Mouse (Mus musculus) heart, embryonic 16.5 days (tissue): ENCODE measurements at regions not wholly inside any gene's neighbourhood (a gene's known extent, or its start where the extent isn't known, plus 50 kb on each side); places are given as distances from the start of the nearest gene placed in this dataset.

Experiments
- ATAC-seq: fragments of 200-750 bp; cut with Nextera tagmentation; replicated peaks from 2 replicates; pipeline ENCODE4 v1.8.0; 2017; ENCODE audit warnings: moderate number of reproducible peaks; ENCODE audit not compliant: insufficient read depth, low FRiP score; ENCODE audit errors: extremely low read depth
- H3K27ac ChIP-seq: fragments of 300-500 bp; sonication (generic); 2 replicates; pipeline ENCODE4 v1.5.1; 2014; ENCODE audit warnings: mild to moderate bottlenecking, low read length, control low read depth, moderate library complexity
- H3K27me3 ChIP-seq: fragments of 300-500 bp; sonication (generic); 2 replicates; pipeline ENCODE4 v1.6.1; 2014; ENCODE audit warnings: low read length, mixed read lengths; ENCODE audit not compliant: control insufficient read depth, insufficient read depth
- H3K36me3 ChIP-seq: fragments of 300-500 bp; sonication (generic); 2 replicates; pipeline ENCODE4 v1.6.1; 2014; ENCODE audit not compliant: control insufficient read depth, insufficient read depth
- H3K4me1 ChIP-seq: fragments of 300-500 bp; sonication (generic); 2 replicates; pipeline ENCODE4 v1.6.1; 2014; ENCODE audit warnings: low read length, mixed read lengths; ENCODE audit not compliant: control insufficient read depth, insufficient read depth
- H3K4me2 ChIP-seq: fragments of 300-500 bp; sonication (generic); 2 replicates; pipeline ENCODE4 v1.6.1; 2014; ENCODE audit warnings: low read depth, mild to moderate bottlenecking, control low read depth, low read length
- H3K4me3 ChIP-seq: fragments of 300-500 bp; sonication (generic); 2 replicates; pipeline ENCODE4 v1.5.1; 2014; ENCODE audit warnings: mild to moderate bottlenecking, control low read depth, low read length
- H3K9ac ChIP-seq: fragments of 300-500 bp; sonication (generic); 2 replicates; pipeline ENCODE4 v1.6.1; 2014; ENCODE audit warnings: low read length, control low read depth
- H3K9me3 ChIP-seq: fragments of 300-500 bp; sonication (generic); replicated peaks from 2 replicates; pipeline ENCODE4 v1.6.1; 2016; ENCODE audit warnings: low read length; ENCODE audit not compliant: control insufficient read depth
- WGBS: fragments of 180-500 bp; shearing (Covaris S2); extraction: QIAGEN DNeasy Blood & Tissue Kit; methylation state at CpG from one replicate; pipeline ENCODE4 v1.1.7; 2014; 5-methylcytosine and 5-hydroxymethylcytosine counted together

- no peak overlapping the region for H3K4me3 ChIP-seq
- no peak overlapping the region for H3K4me2 ChIP-seq
- ATAC-seq, result no peak
- no peak overlapping the region for H3K27ac ChIP-seq
- WGBS, result 57% methylated on average over 2 of the region's 2 CpGs
- no peak overlapping the region for H3K9ac ChIP-seq
- H3K27me3 ChIP-seq, result no peaks in the 10 kb centered on the region
- no peaks in the 10 kb centered on the region for H3K4me1 ChIP-seq
- H3K36me3 ChIP-seq, result no peaks in the 10 kb centered on the region
- H3K9me3 ChIP-seq, result no peaks in the 10 kb centered on the region
Measured at GRCm38 (mm10) chr11:37772481-37773089, 536.8 kb upstream of the Tenm2 start.

- no peaks in the 10 kb centered on the region for H3K36me3 ChIP-seq
- H3K4me3 ChIP-seq, result no peak overlapping the region
- H3K9ac ChIP-seq, result no peak overlapping the region
- no peak overlapping the region for H3K27ac ChIP-seq
- no peak overlapping the region for H3K4me2 ChIP-seq
- H3K9me3 ChIP-seq, result no peaks in the 10 kb centered on the region
- ATAC-seq, result no peak
- 69% methylated on average over 3 of the region's 3 CpGs for WGBS
- H3K4me1 ChIP-seq, result no peaks in the 10 kb centered on the region
- H3K27me3 ChIP-seq, result no peaks in the 10 kb centered on the region
Measured at GRCm38 (mm10) chr11:37770881-37771280, 535.1 kb upstream of the Tenm2 start.

GRCm38 (mm10) chr11:37768121-37768520, 532.4 kb upstream of the Tenm2 start:
- H3K9ac ChIP-seq, result no peak overlapping the region
- ATAC-seq, result no peak
- no peak overlapping the region for H3K27ac ChIP-seq
- WGBS, result 61% methylated on average over 3 of the region's 3 CpGs
- no peak overlapping the region for H3K4me2 ChIP-seq
- H3K4me3 ChIP-seq, result no peak overlapping the region
- H3K9me3 ChIP-seq, result no peaks in the 10 kb centered on the region
- no peaks in the 10 kb centered on the region for H3K27me3 ChIP-seq
- no peaks in the 10 kb centered on the region for H3K4me1 ChIP-seq
- no peaks in the 10 kb centered on the region for H3K36me3 ChIP-seq

GRCm38 (mm10) chr11:37735992-37736391, 500.2 kb upstream of the Tenm2 start:
- Histone ChIP-seq H3K36me3 (no peaks in the 10 kb centered on the region), H3K4me3 (no peak overlapping the region), H3K4me1 (no peaks in the 10 kb centered on the region), H3K4me2 (no peak overlapping the region), H3K9me3 (no peaks in the 10 kb centered on the region), H3K27ac (no peak overlapping the region), H3K27me3 (no peaks in the 10 kb centered on the region), H3K9ac (no peak overlapping the region)
- ATAC-seq, result no peak

- no peak for ATAC-seq
- Histone ChIP-seq H3K36me3 (no peaks in the 10 kb centered on the region), H3K27ac (no peak overlapping the region), H3K4me3 (no peak overlapping the region), H3K4me1 (no peaks in the 10 kb centered on the region), H3K9ac (no peak overlapping the region), H3K9me3 (no peaks in the 10 kb centered on the region), H3K4me2 (no peak overlapping the region), H3K27me3 (no peaks in the 10 kb centered on the region)
- 80% methylated on average over 2 of the region's 2 CpGs for WGBS
Measured at GRCm38 (mm10) chr11:37735501-37735900, 499.7 kb upstream of the Tenm2 start.

GRCm38 (mm10) chr11:37696981-37697380, 461.2 kb upstream of the Tenm2 start:
- 56% methylated on average over 2 of the region's 2 CpGs for WGBS
- Histone ChIP-seq H3K27ac (no peak overlapping the region), H3K4me3 (no peak overlapping the region), H3K9me3 (no peaks in the 10 kb centered on the region), H3K36me3 (no peaks in the 10 kb centered on the region), H3K4me2 (no peak overlapping the region), H3K4me1 (no peaks in the 10 kb centered on the region), H3K27me3 (no peaks in the 10 kb centered on the region), H3K9ac (no peak overlapping the region)
- no peak for ATAC-seq

GRCm38 (mm10) chr11:37678484-37679193, 442.9 kb upstream of the Tenm2 start:
- no peak for ATAC-seq
- Histone ChIP-seq H3K27me3 (no peaks in the 10 kb centered on the region), H3K4me2 (no peak overlapping the region), H3K27ac (no peak overlapping the region), H3K9me3 (no peaks in the 10 kb centered on the region), H3K4me1 (no peaks in the 10 kb centered on the region), H3K36me3 (no peaks in the 10 kb centered on the region), H3K4me3 (no peak overlapping the region), H3K9ac (no peak overlapping the region)
- 68% methylated on average over 1 of the region's 1 CpGs for WGBS

GRCm38 (mm10) chr11:37671320-37671719, 435.6 kb upstream of the Tenm2 start:
- 55% methylated on average over 3 of the region's 3 CpGs for WGBS
- Histone ChIP-seq H3K27ac (no peak overlapping the region), H3K4me1 (no peaks in the 10 kb centered on the region), H3K9me3 (no peaks in the 10 kb centered on the region), H3K4me3 (no peak overlapping the region), H3K4me2 (no peak overlapping the region), H3K36me3 (no peaks in the 10 kb centered on the region), H3K9ac (no peak overlapping the region), H3K27me3 (no peaks in the 10 kb centered on the region)
- no peak for ATAC-seq

GRCm38 (mm10) chr11:37666925-37667324, 431.2 kb upstream of the Tenm2 start:
- no peak overlapping the region for H3K27ac ChIP-seq

More at GRCm38 (mm10) chr11:37666925-37667324, 431.2 kb upstream of the Tenm2 start:
- Histone ChIP-seq H3K9ac (no peak overlapping the region), H3K27me3 (no peaks in the 10 kb centered on the region), H3K4me1 (no peaks in the 10 kb centered on the region), H3K36me3 (no peaks in the 10 kb centered on the region), H3K4me2 (no peak overlapping the region), H3K4me3 (no peak overlapping the region), H3K9me3 (no peaks in the 10 kb centered on the region)
- 83% methylated on average over 1 of the region's 1 CpGs for WGBS
- no peak for ATAC-seq
